Mouse (Mus musculus): Measurements from ENCODE around the gene Gm3045. TPM values are rescaled to one million over a fixed set of nuclear protein-coding genes. Genes with fewer than 3 reads are reported as not detected.

Gm3045 gene
- polyA plus RNA-seq (2016; fragmentation: Nextera tagmentation; extraction: Ambion mirVana), result not detected in 2 replicates

DNA sequence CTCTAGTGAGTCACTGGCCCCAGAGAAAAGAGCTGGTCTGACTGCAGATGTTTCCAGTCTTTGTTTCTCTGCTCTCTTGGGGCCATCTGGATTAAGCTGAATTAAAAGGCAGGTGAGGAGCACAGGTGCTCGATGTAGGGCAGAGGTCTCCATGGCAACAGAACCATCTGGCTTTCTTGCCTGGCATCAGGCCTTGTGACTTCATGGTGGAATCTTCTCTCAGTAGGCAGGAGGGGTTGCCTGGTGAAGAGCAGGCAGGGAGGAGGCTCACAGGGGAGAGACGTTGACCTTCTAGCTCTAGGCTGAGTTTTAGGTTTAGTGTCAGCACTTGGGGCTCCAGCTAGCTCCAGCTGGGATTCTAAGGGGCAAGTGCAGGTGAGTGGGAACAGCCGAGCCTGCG, at the start of gene Gm3045:
Gm3045 (plus strand) TSS at position 230 of the 400 bp plus-strand sequence.
- H3K4me1 ChIP-seq, result peaks cover 6% of the 10 kb centered on the region; the same call in 1 of the 2 replicates
- no peak within 1 kb of the TSS for H3K9ac ChIP-seq (replicated peaks)
- no peaks in the 10 kb centered on the region for H3K9me3 ChIP-seq
- H3K36me3 ChIP-seq, result no peaks in the 10 kb centered on the region
- H3K4me3 ChIP-seq, result no peak within 1 kb of the TSS
- ATAC-seq (ENCODE audit: low FRiP score, low read depth), result no peak
- peaks cover 61% of the 10 kb centered on the region for H3K27me3 ChIP-seq
- no peak within 1 kb of the TSS for H3K4me2 ChIP-seq (replicated peaks)
- H3K27ac ChIP-seq (replicated peaks), result no peak within 1 kb of the TSS
- WGBS, result 77% methylated on average over 4 of the region's 4 CpGs

DNA sequence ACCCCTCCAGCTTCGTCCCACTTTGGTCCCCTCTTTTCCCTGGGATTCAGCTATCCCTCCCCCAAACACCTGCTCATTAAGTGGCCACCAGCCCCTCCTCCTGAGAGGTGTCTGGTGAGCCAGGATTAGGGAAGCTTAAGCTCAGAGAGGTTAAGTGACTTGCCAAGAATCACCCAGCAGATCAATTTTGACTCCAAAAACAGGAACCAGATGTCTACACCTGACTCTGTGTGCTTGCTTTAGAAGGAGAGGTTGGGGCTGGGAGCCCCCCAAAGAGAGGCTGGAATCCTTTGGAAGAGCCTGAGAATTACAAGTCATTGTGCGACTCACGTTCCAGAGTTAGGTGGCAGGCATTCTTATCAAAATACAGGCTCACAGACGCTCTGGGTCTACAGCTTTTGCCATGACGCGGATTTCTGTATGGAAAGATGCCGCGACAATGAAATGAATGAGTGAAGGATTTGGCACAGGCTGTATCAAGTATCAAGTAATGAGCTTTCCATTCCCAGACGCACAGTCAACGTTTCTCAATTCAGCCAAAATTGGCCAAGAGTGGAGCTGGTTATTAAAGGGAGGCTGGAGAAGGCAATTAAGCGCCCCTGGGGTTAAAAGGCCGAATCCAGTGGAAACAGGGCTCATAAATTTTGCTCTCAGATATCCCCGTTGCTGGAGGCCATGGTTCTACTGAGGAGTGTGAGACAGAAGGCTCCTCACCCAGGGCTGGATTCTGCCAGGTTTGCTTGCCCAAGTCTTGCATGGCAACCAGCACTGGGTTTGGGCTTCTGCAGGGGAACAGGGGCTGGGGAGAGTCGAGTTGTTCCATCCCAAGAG, 45.3 kb upstream of the Gm3045 start:
- Histone ChIP-seq H3K27ac (replicated peaks) (no peak overlapping the region), H3K9me3 (no peaks in the 10 kb centered on the region), H3K27me3 (no peaks in the 10 kb centered on the region), H3K4me2 (replicated peaks) (no peak overlapping the region), H3K36me3 (no peaks in the 10 kb centered on the region), H3K4me3 (no peak overlapping the region), H3K4me1 (no peaks in the 10 kb centered on the region), H3K9ac (replicated peaks) (no peak overlapping the region)
- 77% methylated on average over 14 of the region's 14 CpGs for WGBS
- no peak for ATAC-seq (ENCODE audit: low FRiP score, low read depth)

DNA sequence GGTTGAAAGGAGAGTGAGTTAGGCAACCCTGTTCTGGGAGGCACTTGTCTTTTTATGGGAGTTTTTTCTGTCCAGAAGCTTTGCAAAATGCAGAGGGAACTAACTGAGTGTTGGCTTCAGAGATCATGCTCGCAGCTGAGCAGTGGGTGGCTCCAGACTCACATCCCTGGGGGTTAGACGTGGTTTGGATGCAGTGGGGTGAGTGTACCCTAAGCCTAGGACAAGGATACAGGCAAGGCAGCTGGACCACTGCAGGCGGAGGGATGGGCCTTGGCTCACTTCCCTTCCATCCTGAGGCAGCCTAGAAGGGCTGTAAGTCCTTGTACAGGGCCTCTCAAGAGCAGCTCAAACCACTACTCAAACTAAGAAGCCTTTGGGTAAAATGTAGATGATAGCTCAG, 43.0 kb upstream of the Gm3045 start:
- ATAC-seq (ENCODE audit: low FRiP score, low read depth), result no peak
- WGBS, result 80% methylated on average over 3 of the region's 3 CpGs
- no peaks in the 10 kb centered on the region for H3K36me3 ChIP-seq

DNA sequence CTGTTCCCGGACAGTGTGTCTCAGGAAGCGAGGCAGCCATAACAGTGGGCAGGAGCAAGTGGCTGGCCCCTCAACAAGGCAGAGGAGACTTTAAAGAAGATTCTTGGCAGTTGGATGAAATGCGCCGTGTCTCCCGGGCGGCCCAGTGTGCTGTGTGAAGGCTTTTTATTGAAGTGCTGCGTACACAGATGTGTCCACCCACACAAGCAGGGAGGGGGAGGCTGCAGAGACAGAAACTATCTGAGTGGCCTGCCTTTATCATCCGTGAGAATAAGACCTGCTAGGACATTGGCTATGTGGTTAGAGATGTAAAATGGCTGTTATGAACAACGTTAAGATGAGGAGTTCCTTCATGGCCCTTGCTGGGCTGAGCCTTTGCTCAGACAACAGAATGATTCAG, 40.0 kb upstream of the Gm3045 start:
- H3K36me3 ChIP-seq, result no peaks in the 10 kb centered on the region
- WGBS, result 73% methylated on average over 9 of the region's 9 CpGs
- no peaks in the 10 kb centered on the region for H3K9me3 ChIP-seq
- no peaks in the 10 kb centered on the region for H3K4me1 ChIP-seq
- no peak for ATAC-seq (ENCODE audit: low FRiP score, low read depth)
- H3K27ac ChIP-seq (replicated peaks), result no peak overlapping the region
- H3K27me3 ChIP-seq, result no peaks in the 10 kb centered on the region
- no peak overlapping the region for H3K4me3 ChIP-seq
- no peak overlapping the region for H3K4me2 ChIP-seq (replicated peaks)
- H3K9ac ChIP-seq (replicated peaks), result no peak overlapping the region

More for the DNA sequence above, 43.0 kb upstream of the Gm3045 start:
- no peaks in the 10 kb centered on the region for H3K27me3 ChIP-seq
- H3K4me2 ChIP-seq (replicated peaks), result no peak overlapping the region
- H3K9me3 ChIP-seq, result no peaks in the 10 kb centered on the region
- H3K9ac ChIP-seq (replicated peaks), result no peak overlapping the region
- no peak overlapping the region for H3K4me3 ChIP-seq
- H3K4me1 ChIP-seq, result no peaks in the 10 kb centered on the region
- H3K27ac ChIP-seq (replicated peaks), result no peak overlapping the region

DNA sequence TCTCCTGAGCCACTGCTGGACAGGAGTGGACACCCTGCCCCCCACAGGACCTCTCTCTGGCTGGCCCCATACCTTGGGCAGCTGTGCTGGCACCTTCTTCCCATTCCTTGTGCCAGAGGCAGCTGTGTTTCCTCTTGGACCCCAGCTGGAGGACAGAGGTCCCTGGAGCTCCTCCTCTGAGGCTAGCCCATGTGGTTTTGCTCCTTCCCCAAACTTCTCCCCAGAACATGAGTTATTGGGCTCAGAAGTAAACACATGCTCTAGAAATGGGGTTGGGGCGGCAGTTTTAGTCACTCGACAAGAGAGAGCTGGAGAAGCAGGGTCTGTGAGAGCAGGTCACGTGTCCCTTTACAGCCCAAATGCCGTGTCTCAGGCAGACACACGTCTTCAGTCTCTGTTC, 39.0 kb upstream of the Gm3045 start:
- ATAC-seq (ENCODE audit: low FRiP score, low read depth), result no peak
- Histone ChIP-seq H3K4me3 (no peak overlapping the region), H3K4me1 (no peaks in the 10 kb centered on the region), H3K27ac (replicated peaks) (no peak overlapping the region), H3K4me2 (replicated peaks) (no peak overlapping the region), H3K9ac (replicated peaks) (no peak overlapping the region), H3K27me3 (no peaks in the 10 kb centered on the region), H3K9me3 (no peaks in the 10 kb centered on the region), H3K36me3 (no peaks in the 10 kb centered on the region)
- 82% methylated on average over 5 of the region's 5 CpGs for WGBS

DNA sequence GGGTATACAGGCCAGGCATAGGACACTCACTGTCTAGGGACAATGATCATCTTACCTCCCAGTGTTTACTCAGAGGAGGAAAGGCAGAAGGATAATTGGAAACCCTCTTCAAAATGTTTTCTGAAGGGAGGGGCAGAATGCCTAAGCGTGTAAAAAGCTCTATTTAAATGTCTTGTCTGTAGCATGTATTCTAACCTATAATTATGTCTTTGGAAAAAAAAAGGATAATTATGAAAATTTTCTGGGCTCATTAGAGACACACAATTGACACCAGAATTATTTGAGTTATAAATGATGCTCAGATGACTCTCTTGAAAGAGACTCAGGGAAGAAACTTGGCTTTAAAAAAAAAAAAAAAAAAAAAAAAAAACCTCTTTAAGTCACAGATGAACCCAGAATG, 38.4 kb upstream of the Gm3045 start:
- no peaks in the 10 kb centered on the region for H3K27me3 ChIP-seq
- no peak overlapping the region for H3K9ac ChIP-seq (replicated peaks)
- no peaks in the 10 kb centered on the region for H3K9me3 ChIP-seq
- 79% methylated on average over 1 of the region's 1 CpGs for WGBS
- ATAC-seq (ENCODE audit: low FRiP score, low read depth), result no peak
- no peaks in the 10 kb centered on the region for H3K4me1 ChIP-seq
- H3K27ac ChIP-seq (replicated peaks), result no peak overlapping the region
- H3K36me3 ChIP-seq, result no peaks in the 10 kb centered on the region
- H3K4me2 ChIP-seq (replicated peaks), result no peak overlapping the region
- H3K4me3 ChIP-seq, result no peak overlapping the region

DNA sequence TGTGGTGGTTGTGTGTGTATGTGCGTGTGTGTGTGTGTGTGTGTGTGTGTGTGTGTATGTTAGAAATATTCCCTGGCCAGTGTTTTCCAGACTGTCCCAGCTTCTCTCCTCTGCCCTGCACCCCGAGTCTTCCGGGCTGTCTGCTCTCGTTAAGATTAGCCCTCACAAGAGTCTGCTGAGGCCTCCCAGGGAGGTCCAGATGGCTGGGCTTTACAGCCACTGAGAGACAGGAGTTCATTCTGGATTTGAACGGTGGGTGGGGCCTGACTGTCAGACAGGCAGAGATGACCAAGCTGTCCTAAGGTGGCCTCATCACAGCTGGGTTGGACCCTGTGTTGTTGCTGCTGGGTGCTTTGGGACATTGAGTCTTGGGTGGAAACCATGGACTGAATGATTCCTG, 28.8 kb upstream of the Gm3045 start:
- H3K9me3 ChIP-seq, result no peaks in the 10 kb centered on the region
- H3K4me1 ChIP-seq, result 0 out of 2 replicates have a peak, but pooled peaks cover 3% of the 10 kb centered on the region
- no peak overlapping the region for H3K4me3 ChIP-seq
- ATAC-seq (ENCODE audit: low FRiP score, low read depth), result no peak
- no peak overlapping the region for H3K27ac ChIP-seq (replicated peaks)
- H3K9ac ChIP-seq (replicated peaks), result no peak overlapping the region
- H3K27me3 ChIP-seq, result 0 out of 2 replicates have a peak, but pooled peaks cover 2% of the 10 kb centered on the region
- H3K36me3 ChIP-seq, result no peaks in the 10 kb centered on the region
- WGBS, result 44% methylated on average over 5 of the region's 5 CpGs
- H3K4me2 ChIP-seq (replicated peaks), result no peak overlapping the region

DNA sequence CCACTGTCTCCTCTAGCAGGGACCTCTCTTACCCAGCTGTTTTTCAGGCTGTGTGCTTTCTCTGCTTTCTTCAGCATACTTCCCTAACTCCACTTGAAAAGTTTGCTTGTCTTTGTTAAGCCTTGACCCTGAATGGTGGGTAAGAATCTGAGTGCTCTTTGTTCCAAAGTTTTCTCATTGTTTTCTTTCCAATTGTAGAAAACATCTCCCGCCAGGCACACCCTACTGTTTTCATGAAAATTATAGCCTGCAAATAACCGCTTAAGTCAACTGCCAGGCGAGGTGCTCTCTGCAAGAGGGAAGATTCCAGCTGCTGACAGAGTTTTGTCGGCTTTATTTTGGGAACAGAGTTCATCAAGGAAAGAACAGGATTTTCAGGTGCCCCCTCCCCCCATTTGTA, 25.2 kb upstream of the Gm3045 start:
- Histone ChIP-seq H3K27me3 (no peaks in the 10 kb centered on the region), H3K36me3 (no peaks in the 10 kb centered on the region), H3K9me3 (no peaks in the 10 kb centered on the region), H3K9ac (replicated peaks) (no peak overlapping the region), H3K4me3 (no peak overlapping the region), H3K27ac (replicated peaks) (no peak overlapping the region), H3K4me1 (0 out of 2 replicates have a peak, but pooled peaks cover 3% of the 10 kb centered on the region), H3K4me2 (replicated peaks) (no peak overlapping the region)
- WGBS, result 43% methylated on average over 4 of the region's 4 CpGs
- no peak for ATAC-seq (ENCODE audit: low FRiP score, low read depth)

DNA sequence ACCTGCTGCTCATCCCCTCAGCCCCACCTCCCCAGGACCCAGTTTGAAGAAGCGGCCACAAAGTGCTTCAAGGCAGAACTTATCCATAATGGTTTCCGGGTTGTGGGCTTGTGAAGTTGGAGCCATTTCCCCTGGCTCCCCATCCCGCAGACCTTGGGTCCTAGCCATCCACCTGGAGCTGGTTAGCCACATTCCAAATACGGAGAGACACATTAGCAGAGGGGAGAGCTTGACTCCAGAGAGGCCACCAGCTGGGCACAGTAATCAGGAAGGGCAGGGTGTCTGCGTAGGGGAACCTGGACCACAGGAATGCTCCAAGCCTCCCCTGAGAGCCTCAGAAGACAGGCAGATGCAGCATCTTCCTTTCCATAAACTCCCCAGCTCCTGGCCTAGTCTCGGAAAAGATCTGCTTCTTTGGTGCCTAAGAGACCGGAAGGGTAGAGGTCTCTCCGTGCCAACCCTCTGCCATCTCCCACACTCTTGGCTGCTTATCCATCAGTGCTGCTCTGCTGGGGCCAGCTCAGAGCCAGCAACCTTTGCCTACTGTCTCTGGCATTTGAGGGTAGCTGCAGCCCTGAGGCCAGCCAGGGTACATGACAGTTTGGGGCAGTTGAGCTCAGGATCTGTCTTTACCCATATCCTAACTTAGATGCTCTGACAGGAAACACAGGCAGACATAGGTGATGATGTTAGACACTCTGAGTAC, 22.9 kb upstream of the Gm3045 start:
- ATAC-seq (ENCODE audit: low FRiP score, low read depth), result no peak
- no peaks in the 10 kb centered on the region for H3K36me3 ChIP-seq
- H3K9ac ChIP-seq (replicated peaks), result no peak overlapping the region
- H3K4me3 ChIP-seq, result no peak overlapping the region
- no peaks in the 10 kb centered on the region for H3K4me1 ChIP-seq
- peaks cover 1% of the 10 kb centered on the region; the same call in 1 of the 2 replicates for H3K27me3 ChIP-seq
- WGBS, result 85% methylated on average over 8 of the region's 8 CpGs
- H3K4me2 ChIP-seq (replicated peaks), result no peak overlapping the region
- H3K9me3 ChIP-seq, result no peaks in the 10 kb centered on the region
- H3K27ac ChIP-seq (replicated peaks), result no peak overlapping the region

DNA sequence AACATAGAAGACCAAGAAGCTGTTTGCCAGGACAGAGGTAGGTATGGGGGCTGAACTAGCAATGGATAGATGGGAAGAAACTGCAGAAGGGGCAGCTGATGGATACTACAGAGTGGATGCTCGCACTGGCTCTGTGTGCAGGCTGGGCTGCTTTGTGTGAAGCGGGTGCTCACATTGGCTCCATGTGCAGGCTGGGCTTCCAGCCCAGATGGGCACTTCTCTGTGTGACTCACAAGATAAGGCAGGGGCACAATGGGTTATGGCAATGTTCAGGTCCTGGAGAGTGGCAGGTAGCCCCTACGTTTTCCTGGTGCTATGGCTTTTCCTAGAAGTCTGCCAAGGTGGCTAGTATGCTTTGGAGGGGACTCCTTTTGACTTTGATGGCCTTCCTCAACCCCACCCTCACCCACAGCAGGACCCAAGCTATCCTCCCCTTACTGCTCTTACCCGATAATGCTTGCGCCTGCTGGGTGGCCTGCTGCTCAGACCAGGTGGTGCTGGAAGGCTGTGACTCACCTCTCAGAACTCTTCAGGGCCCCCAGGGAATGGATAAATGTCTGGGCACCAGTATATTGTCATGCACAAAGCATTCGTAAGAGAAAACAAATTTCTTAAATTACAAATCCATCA, 21.8 kb upstream of the Gm3045 start:
- 82% methylated on average over 6 of the region's 6 CpGs for WGBS
- Histone ChIP-seq H3K27ac (replicated peaks) (no peak overlapping the region), H3K9ac (replicated peaks) (no peak overlapping the region), H3K4me3 (no peak overlapping the region), H3K4me2 (replicated peaks) (no peak overlapping the region), H3K36me3 (no peaks in the 10 kb centered on the region), H3K27me3 (peaks cover 4% of the 10 kb centered on the region; the same call in 1 of the 2 replicates), H3K9me3 (no peaks in the 10 kb centered on the region), H3K4me1 (no peaks in the 10 kb centered on the region)
- no peak for ATAC-seq (ENCODE audit: low FRiP score, low read depth)

DNA sequence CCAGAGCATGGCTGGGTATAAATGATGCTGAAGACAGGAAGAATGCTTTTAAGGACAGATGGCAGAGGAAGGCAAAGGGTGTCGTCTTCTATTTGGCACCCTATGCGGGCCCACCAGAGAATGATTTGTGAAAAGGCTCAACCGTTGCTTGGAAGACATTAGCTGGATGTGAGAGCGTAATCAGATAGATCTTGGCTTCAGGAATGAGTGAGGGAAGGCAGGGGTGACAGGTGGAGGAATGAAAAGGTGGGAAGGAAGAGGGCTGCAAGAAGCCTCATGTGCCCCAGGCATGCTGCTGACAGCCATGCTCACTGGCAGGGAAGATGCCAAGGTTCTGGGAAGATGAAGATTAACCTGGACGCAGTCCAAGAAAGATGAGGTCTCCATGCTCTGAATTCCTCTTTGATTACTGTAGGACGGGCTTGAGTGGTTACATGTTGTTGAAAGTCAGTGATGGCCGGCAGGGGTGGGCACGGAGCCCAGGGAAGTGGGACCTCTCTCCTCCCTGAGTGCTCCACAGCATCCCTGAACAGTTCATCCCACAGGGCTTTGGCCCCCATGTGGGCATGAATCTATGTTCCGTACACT, 14.0 kb upstream of the Gm3045 start:
- H3K36me3 ChIP-seq, result no peaks in the 10 kb centered on the region
- 92% methylated on average over 9 of the region's 9 CpGs for WGBS
- no peak for ATAC-seq (ENCODE audit: low FRiP score, low read depth)

More for the DNA sequence above, 14.0 kb upstream of the Gm3045 start:
- H3K9ac ChIP-seq (replicated peaks), result no peak overlapping the region
- H3K4me3 ChIP-seq, result no peak overlapping the region
- H3K9me3 ChIP-seq, result no peaks in the 10 kb centered on the region
- no peak overlapping the region for H3K27ac ChIP-seq (replicated peaks)
- peaks cover 33% of the 10 kb centered on the region for H3K27me3 ChIP-seq
- H3K4me1 ChIP-seq, result peaks cover 6% of the 10 kb centered on the region
- no peak overlapping the region for H3K4me2 ChIP-seq (replicated peaks)
